Mouse (Mus musculus) thymus, postnatal 10 days (tissue): Measurements from ENCODE around the gene Prpsap2.
A peak's percentile ranks its signal among the peaks of the same experiment; 100 is the strongest.

Experiments used
- DNase-seq, 2 experiments: peaks; one replicate each; pipeline ENCODE4 v3.0.0; 2021; ENCODE audit warnings: low spot score in 2 of 2

The Prpsap2 gene

DNA sequence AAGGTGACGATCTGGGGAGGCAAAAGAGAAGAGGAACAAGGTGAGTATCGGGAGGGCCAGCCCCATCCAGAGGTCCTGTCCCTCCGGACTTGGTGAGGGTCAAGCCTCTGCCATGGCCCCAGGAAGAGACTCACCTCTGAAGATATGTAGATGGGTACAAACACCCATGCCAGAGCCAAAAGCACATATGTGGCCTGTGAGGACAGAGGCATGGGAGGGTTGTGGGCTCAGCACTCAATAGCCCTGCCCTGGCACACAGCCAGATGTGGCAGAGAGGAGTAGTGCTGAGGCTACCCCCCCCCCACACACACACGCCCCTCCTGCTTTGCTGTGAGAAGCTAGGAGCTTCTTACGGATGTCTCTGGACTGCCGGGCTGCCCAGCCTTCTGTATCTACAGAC is 46.8 kb downstream of the Prpsap2 start:
- no peak for DNase-seq

DNA sequence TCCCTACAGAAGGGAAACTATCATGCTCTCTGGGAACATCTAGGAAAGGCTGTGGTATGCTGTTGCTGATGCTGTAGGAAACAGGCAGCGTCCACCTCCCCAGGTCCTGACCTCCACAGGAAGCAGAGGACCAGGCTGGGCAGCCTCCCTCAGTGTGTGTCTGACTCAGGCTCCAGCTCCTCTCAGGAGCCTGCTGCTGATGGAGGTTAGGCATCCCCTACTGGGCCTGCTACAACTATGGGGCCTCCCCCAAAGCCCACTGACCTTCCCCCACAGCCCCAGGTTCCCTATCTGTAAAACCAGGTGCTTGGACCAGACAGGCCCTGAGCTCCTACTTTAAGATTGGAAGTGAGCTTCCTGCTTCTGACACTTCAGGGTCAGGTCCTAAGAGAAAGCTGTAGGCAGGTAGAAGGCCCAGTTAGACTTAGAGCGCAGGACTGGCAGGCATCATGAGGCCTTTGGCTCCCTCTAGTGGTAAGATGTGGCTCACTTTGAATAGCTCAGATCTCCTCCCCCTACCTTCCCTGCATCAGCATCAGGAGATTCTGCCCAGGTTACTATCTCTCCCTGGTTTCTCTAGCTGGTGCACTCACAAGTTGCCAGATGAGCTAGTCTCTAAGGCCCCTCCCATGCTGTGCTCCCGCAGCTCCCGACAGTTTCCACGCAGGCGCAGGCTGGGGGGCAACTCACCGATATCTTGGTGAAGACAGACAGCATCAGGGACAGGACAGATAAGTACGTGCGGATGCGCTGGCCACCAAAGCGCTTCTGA is 47.4 kb downstream of the Prpsap2 start:
- peak; percentile 34 to 84 for DNase-seq

DNA sequence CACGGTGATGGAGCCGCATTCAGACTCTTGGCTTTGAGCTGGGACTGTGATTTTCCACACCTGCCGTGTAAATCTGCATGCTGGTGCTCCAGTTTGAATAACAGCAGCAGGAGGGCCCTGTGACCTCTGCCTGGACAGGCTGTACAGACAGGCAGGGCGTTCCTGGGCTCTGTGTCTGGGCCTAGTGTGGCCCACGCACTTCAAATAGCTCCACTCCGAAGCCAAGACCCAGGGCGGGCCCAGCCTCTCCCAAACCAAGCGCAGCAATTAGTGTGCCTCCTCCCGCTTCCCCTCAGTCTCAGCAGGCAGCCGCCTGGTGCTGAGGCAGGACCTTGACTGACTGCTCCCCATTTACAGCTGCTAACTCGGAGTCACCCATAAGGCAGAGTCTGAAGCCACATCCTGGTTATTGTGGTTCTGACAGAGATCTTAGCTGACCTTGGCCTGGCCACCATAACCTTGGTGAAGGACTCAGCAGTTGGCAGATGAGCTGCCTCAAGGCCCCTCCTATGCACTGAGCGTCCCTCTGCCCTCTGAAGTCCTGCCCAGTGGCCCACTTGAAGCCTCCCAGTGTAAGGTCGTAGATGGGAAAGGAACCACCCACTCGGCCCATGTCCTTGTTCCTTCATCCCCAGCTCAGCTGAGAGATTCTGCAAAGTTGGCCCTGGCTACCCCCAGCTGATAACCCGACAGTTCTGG is 48.6 kb downstream of the Prpsap2 start:
- no peak for DNase-seq

DNA sequence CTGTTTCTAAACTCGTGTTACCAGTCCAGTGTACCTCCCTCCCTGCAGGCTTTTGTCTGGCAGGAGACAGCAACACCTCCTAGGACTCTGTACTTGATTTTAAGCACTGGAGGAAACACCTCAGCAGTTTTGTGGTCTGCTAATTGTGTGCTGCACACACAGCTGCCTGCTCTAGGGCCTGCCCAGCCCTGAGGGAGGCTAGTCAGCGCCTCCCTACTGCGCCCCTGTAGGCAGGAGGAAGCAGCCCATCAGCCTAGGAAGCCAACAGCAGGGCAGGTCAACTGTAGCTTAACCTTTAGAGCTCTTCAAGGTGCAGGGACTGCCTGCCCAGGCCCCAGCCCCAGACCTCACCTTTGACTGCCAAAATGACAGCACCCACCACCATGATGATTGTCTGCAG is 53.0 kb downstream of the Prpsap2 start:
- no peak for DNase-seq

DNA sequence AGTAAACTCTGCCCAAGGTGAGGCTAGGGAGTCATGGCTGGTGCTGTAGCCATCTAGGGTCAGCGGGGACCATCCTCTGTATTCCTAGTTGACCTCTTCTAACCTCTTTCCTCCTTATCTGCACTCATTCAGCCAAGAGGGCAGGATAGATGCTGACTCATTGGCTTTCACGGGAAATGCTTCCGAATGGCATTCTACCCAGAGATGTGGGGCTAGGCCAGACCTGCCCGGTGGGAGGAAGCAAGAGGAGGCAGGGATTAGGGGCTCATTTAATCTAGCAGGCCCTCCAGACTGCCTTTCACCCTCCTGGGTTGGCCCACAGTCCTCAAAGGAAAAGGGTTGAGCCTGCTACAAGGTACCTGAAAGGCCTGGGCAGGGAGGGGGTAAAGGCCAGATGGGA is 55.7 kb downstream of the Prpsap2 start:
- no peak for DNase-seq

DNA sequence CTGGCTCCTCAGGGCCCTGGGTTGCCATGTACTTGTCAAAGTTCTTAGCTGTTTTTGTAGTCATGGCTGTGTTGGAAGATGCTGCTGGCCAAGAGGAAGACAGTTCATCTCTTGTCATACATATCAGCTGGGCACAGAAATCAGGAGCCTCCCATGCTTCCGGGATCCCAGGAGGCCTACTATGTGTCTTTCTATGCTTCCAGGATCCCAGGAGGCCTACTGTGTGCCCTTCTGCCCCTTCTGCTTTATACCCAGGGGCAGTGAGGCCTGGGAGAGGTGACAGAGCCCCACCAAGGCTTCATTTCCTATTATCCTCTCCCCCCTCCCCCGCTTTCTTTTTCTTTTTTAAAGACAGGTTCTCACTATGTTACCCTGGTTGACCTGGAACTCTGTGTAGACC is 56.3 kb downstream of the Prpsap2 start:
- DNase-seq = no peak

DNA sequence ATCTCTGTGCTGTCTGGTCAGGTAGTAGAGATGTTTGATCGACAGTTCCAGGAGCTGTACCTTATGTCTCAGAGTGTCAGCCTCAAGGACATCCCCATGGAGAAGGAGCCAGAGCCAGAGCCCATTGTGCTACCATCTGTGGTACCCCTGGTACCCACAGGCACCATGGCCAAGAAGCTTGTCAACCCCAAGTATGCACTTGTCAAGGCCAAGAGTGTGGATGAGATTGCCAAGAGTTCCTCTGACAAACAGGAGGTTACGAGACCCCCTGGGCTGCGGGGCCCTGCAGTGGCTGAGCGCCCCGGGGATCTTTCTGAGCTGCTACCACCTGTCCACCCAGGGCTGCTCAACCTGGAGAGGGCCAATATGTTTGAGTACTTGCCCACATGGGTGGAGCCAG is 59.4 kb downstream of the Prpsap2 start:
- DNase-seq = no peak

DNA sequence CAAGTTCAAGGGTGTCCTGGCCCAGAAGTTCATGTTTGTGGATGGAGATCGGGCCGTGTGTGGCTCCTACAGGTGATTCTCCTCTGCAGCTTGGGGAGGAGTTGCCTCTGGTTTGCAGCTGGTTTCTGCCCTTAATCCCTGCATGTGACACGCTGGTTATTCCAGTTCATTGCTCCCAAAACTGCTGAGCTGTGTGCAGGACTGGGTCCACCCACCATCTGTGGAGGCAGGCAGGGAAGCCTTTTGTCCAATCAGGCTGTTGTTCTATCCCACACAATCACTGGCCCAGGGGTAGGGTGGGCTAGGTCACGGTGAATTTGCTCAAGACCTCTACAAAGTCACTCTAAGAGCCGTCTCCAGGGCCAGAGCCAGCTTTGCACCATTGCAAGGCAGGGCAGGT is 60.2 kb downstream of the Prpsap2 start:
- no peak for DNase-seq

DNA sequence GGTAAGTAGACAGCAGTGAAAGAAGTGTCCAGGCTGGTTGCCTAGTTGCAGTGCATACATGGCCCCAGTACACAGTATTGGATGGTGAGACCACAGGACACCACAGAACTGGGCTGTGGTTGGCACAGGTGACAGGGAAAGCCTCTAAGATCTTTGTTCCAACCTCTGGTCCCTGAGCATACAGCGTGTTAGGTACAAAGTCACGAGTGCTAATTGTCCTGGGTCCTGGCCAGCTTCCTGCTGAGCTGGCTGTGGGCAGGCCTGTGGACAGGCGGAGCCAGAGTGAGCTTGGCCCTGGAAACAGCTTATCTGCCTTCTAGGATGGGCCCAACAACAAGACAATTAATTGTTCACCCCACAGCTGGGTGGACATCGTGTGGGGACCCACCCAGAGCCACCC is 62.0 kb downstream of the Prpsap2 start:
- no peak for DNase-seq

DNA sequence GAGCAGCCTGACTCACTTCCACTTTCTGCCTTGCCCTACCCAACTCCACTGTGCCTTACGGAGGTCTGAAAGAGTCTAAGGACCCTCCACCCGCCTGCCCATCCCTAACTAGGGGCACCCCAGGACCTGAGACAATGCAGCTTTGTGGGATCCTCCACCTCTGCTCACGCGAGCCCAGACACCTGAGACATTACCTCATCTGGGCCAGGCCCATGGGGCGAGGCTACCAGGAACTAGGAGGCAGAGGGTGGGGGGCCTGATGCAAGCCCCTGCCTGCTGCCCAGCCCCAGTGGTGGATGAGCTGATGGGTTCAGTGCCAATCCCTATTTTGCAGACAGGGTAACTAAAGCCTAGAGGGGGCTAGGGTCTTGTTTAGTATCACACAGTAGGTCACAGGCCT is 62.4 kb downstream of the Prpsap2 start:
- DNase-seq = no peak

DNA sequence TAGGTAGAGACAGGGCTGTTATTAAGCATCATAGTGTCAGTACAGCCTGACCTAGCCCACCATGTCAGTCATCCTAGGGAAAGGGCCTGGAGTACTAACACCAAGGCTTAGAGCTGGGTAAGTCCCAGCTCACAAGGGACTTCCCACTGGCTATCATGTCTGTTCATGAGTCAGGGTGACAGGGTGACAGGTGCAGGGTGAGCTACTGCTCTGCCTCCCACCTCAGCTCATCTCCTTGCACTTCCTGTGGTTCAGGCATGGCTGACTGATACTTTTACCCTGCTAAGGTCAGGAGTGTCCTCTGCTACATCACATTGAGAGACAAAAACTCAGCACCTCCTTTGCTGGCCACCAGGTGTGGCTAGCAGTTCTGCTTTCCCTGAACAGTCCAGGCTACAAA is 63.0 kb downstream of the Prpsap2 start:
- no peak for DNase-seq

DNA sequence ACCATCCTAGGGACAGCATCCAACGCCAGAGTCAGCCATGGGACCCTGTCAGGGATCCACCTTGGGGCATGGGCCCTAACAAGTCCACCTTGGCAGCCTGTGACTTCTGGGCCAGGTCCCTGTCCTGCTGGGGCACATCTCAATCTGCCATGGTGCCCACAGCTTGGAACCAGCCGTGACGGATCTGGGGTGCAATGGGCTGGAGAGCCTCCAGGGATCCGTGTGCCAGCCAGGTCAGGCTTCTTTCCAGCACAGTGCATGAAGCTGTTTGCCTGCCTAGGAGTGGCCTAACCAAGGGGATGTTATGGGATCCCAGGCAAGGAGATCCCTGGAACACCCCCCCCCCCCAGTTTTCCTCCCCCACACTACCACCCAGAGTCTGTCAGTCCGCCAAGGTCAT is 68.9 kb downstream of the Prpsap2 start:
- no peak for DNase-seq

DNA sequence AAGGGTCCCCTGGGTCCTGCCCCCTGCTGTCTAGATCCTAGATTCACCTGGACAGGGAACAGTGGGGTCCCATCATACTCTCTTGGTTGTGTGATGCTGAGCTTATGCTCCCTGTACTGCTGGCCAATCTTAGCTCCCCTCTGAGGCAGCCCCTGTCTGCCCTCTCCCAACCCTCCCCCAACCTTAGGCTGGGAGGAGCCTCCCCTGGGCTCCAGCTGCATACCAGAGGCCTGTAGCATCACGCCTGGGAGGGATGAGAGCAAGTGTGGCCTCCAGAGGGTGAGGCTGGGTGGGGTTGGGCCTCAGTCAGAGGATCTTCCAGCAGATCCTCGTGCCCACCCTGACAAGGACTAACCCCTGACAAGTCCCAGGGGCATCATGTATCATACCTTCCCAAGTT is 74.3 kb downstream of the Prpsap2 start:
- no peak for DNase-seq

DNA sequence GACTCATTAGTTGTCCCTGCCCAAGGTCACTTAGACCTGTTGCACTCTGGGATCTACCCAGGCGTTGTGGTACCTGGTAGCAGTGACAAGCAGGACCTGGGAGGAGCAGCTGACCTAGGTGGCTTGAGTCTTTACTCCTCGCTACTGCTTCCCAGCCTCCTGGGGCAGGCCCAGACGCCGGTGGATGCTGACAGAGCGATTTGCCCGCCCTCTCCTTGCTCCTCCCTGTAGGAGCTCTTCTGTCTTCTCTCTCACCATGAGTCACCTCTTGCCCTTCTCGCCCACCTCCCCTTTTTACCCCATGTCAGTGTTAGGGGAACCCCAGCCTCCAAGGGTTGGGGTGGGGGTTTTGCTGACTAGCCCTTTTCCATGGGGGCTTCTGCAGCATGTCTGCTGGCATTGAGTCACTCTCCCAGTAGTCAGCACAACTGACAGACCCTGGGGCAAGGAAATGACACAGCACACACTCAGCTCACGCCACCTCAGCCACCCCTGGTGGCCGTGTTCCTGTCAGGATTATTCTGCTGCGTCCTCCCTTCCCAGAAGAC is 74.9 kb downstream of the Prpsap2 start:
- no peak for DNase-seq

DNA sequence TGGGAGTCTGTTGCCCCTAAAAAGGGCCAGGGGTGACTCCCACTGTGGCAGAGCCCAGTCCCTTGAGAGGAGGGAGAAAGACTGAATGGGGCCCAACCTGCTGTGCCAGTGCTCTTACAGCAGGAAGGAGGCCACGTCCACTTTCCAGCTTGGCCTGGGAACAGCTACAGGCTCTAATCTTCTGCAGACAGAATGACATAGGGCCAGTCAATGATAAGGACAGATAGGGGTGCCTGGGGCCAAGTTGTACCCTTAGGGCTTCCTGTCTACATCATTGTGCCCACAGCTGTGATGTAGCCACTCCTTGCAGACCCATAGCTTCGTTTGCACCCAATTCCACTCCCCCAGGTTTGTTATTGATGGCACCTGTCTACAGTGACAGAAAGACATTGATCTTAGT is 75.7 kb downstream of the Prpsap2 start:
- no peak for DNase-seq

DNA sequence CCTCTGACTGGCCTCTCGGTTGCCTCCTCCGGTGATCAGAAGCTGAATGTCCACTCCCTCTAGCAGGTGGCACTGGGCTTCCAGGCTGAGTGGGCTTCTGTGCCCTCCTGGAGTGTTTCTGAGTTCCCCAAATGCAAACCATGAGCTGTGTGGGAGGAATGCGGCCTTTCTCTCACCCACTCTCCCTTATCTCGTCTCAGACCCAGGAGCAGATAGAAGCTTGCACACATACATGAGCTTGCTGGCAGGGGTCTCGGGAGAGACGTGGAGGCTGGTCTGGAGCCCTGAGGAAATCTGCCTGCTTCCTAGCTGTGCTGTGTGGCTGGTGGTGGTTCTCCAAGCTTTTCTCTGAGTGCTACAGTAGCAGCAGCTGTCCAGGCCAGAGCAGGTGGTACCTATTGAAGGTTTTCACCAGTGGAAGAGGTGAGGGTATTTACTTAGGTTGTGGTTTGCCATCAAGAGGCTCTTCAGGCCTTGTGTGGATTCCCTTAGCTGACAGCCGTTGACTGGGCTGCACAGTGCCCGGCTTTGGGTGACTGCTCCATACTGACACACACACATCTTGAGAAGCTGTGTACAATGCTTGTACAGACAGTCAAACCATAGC is 76.7 kb downstream of the Prpsap2 start:
- no peak for DNase-seq

DNA sequence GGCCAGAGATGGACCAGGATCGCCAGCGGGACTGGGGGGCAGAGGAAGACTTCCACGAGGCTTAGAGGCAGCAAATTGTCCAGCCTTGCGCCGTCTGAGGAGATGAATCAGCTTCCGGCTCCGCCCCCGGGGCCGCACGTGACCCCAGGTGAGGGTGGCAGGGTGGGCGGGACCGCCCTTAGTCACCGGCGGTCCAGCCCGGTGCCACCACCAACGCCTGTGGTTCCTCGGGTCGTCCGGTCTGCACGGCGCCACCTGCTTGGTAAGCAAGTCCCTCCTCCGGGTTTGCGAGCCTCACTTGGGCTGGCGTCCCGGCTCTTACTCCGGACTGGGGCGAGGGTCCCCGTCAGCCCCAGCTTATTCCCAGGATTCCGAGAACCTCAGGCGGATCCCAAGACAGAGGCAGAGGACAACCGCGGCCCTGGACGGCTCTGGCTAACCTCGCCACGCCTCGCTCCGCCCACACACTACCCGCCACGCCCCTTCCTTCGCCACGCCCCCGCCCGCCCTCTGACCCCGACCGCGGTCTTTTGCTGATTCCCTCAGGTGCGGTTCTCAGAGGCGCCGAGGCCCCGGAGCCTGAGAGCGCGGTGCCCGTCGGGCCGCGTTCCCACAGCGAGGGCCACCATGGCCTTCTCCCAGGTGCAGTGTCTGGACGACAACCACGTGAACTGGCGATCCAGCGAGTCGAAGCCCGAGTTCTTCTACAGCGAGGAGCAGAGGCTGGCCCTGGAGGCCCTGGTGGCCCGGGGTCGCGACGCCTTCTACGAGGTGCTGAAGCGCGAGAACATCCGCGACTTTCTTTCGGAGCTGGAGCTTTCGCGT is 77.8 kb downstream of the Prpsap2 start, which contains the start of gene Fam83g:
Fam83g (plus strand) TSS at position 185 of the 825 bp plus-strand sequence.
- peak; percentile 58 to 72 for DNase-seq
